ENCODE assay signal across 19 mouse cellular contexts in genomic region chr4:55121952-55122351, GRCm38 (mm10).
DNase-seq lines count a peak whose midpoint lies in the region.
"Had no signal": no experiment of that assay in that cellular context is flagged by ENCODE, and none has a peak within 500 bp of the region (broad histone marks: within the 10 kb centered on the region; RNA-seq: fewer than 3 reads in every experiment).

No protein-coding gene starts in this region.

- H3K27me3 ChIP-seq in embryonic facial prominence, embryonic 10.5 days (replicated peaks; ENCODE audit: low read depth, poor library complexity, severe bottlenecking) = no peaks in the 10 kb centered on the region
- H3K27me3 ChIP-seq: CH12.LX; embryonic facial prominence, embryonic 12.5 days; hindbrain, embryonic 15.5 days; kidney, embryonic 15.5 days; limb, embryonic 13.5 days; Patski had no signal

- 37% methylated on average over 6 of the region's 6 CpGs for WGBS in embryonic facial prominence, embryonic 10.5 days

- H3K27ac ChIP-seq in embryonic facial prominence, embryonic 10.5 days (replicated peaks) = no peak overlapping the region
- H3K27ac ChIP-seq: embryonic facial prominence, embryonic 12.5 days; hindbrain, embryonic 15.5 days; kidney, embryonic 15.5 days; limb, embryonic 13.5 days; stomach, postnatal 0 days had no signal

- no peaks in the 10 kb centered on the region for H3K36me3 ChIP-seq in embryonic facial prominence, embryonic 10.5 days (replicated peaks)
- H3K36me3 ChIP-seq: embryonic facial prominence, embryonic 12.5 days; hindbrain, embryonic 15.5 days; kidney, embryonic 15.5 days; limb, embryonic 13.5 days had no signal

- no peaks in the 10 kb centered on the region for H3K9me3 ChIP-seq in embryonic facial prominence, embryonic 10.5 days
- H3K9me3 ChIP-seq: embryonic facial prominence, embryonic 12.5 days; hindbrain, embryonic 15.5 days; kidney, embryonic 15.5 days; limb, embryonic 13.5 days had no signal

- H3K4me1 ChIP-seq in embryonic facial prominence, embryonic 10.5 days = peaks cover 11% of the 10 kb centered on the region; the same call in 1 of the 2 replicates
- H3K4me1 ChIP-seq: hindbrain, embryonic 15.5 days had no signal

- no peak overlapping the region for H3K4me3 ChIP-seq in embryonic facial prominence, embryonic 10.5 days
- H3K4me3 ChIP-seq: embryonic facial prominence, embryonic 12.5 days; hindbrain, embryonic 15.5 days; kidney, embryonic 15.5 days; limb, embryonic 13.5 days had no signal

- peak; percentile 33 for DNase-seq in embryo, embryonic 10.5 days (ENCODE audit: low spot score)
- DNase-seq in embryo, embryonic 10 days (ENCODE audit: low spot score) = no peak
- peak; percentile 13 for DNase-seq in kidney, adult 9 months
- no peak for DNase-seq in kidney, adult 8-10 months
- DNase-seq in cerebellum, adult 18-20 months = peak; percentile 90
- DNase-seq in embryonic facial prominence, embryonic 10.5 days (ENCODE audit: low spot score) = peak; percentile 21
- DNase-seq in ovary, postnatal 10 days (ENCODE audit: low spot score) = no peak
- no peak for DNase-seq in gastrocnemius, postnatal 25 days
- DNase-seq: heart, adult 18-20 months; lung, postnatal 36 days; midbrain, embryonic 14.5 days; thymus, postnatal 25 days had no signal

Comparison
In these comparisons a context has a peak if more than half of its experiments do, and no peak if none do; other contexts are left out.
1. DNase-seq: peak in embryo, embryonic 10.5 days (single experiment), kidney, adult 9 months (single experiment), cerebellum, adult 18-20 months (2 of 2) and embryonic facial prominence, embryonic 10.5 days (single experiment); none in embryo, embryonic 10 days (single experiment), kidney, adult 8-10 months (0 of 2), ovary, postnatal 10 days (single experiment) and gastrocnemius, postnatal 25 days (single experiment).